Mouse (Mus musculus): Measurements from ENCODE around the gene Fuz.

DNA sequence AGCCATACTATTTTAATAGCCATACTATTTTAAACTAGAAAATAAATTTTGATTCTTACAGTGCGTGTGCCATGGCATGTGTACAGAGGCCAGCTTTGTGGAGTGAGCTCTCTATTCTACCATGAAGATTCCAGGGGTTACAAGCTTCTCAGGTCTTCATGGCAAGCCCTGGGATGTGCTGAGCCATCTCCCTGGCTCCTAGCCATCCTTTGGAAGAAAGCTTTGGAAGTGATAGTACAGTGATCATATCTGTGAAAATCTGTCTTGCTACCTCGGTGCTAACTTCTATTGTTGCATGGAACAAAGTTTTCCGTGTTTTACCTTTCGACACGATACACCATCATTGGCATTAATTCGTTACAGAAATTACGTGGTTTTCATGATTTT lies 680 bp upstream of the Fuz start:
- TF ChIP-seq GATA1 (IDR thresholded peaks at IDR 0.05; ENCODE audit: low read length) (no peak), TAL1 (IDR thresholded peaks at IDR 0.05; ENCODE audit: low read length) (no peak)
